Mouse (Mus musculus) heart, embryonic 10.5 days (tissue): ENCODE results near the gene Immp2l. TPM values are rescaled to one million over a fixed set of nuclear protein-coding genes. Genes with fewer than 3 reads are reported as not detected.

ENCODE experiments used
- DNase-seq: peaks from one replicate; pipeline ENCODE4 v3.0.0-alpha.2; 2017; ENCODE audit warnings: low spot score
- H3K27ac ChIP-seq: fragments of 300-500 bp; sonication (generic); 2 replicates; pipeline ENCODE4 v1.5.1; 2016; ENCODE audit warnings: mild to moderate bottlenecking
- H3K27me3 ChIP-seq: fragments of 300-500 bp; sonication (generic); 2 replicates; pipeline ENCODE4 v1.6.1; 2016; ENCODE audit warnings: mild to moderate bottlenecking; ENCODE audit not compliant: poor library complexity, insufficient read depth, severe bottlenecking
- H3K36me3 ChIP-seq: fragments of 300-500 bp; sonication (generic); 2 replicates; pipeline ENCODE4 v1.6.1; 2016; ENCODE audit warnings: mild to moderate bottlenecking, moderate library complexity
- H3K4me1 ChIP-seq: fragments of 300-500 bp; sonication (generic); 2 replicates; pipeline ENCODE4 v1.6.1; 2016; ENCODE audit warnings: mild to moderate bottlenecking
- H3K4me3 ChIP-seq: fragments of 300-500 bp; sonication (generic); 2 replicates; pipeline ENCODE4 v1.5.1; 2016; ENCODE audit warnings: mild to moderate bottlenecking, moderate library complexity
- H3K9me3 ChIP-seq: fragments of 300-500 bp; sonication (generic); 2 replicates; pipeline ENCODE4 v1.6.1; 2016; ENCODE audit warnings: mild to moderate bottlenecking, moderate library complexity
- WGBS: fragments of 180-500 bp; shearing (Covaris S2); methylation state at CpG from one replicate; pipeline ENCODE4 v1.1.7; 2016; 5-methylcytosine and 5-hydroxymethylcytosine counted together
- polyA plus RNA-seq: library from polyadenylated mRNA; unstranded; fragments of >200 nt; fragmentation: Nextera tagmentation; extraction: Ambion mirVana; gene quantifications from 2 replicates; pipeline ENCODE4 v1.2.1, GENCODE M21; 2016

Immp2l gene
- polyA plus RNA-seq, 1 experiment from 2014 or later: 11.7 TPM

- H3K27me3 ChIP-seq: no peaks in the 10 kb centered on the region
- H3K27ac ChIP-seq: no peak overlapping the region
- no peak overlapping the region for H3K4me3 ChIP-seq
- no peaks in the 10 kb centered on the region for H3K9me3 ChIP-seq
- H3K4me1 ChIP-seq: no peaks in the 10 kb centered on the region
- WGBS: 82% methylated on average over 8 of the region's 8 CpGs
- no peak for DNase-seq
- H3K36me3 ChIP-seq: no peaks in the 10 kb centered on the region
These were observed 626.1 kb downstream of the Immp2l start for GRCm38 (mm10) chr12:41649826-41650541.

- no peak for DNase-seq
- no peaks in the 10 kb centered on the region for H3K4me1 ChIP-seq
- no peaks in the 10 kb centered on the region for H3K27me3 ChIP-seq
- WGBS: 81% methylated on average over 3 of the region's 3 CpGs
- no peaks in the 10 kb centered on the region for H3K36me3 ChIP-seq
- no peak overlapping the region for H3K4me3 ChIP-seq
- no peak overlapping the region for H3K27ac ChIP-seq
- H3K9me3 ChIP-seq: no peaks in the 10 kb centered on the region
These were observed 644.4 kb downstream of the Immp2l start for GRCm38 (mm10) chr12:41668280-41668679.

- Histone ChIP-seq H3K27me3 (no peaks in the 10 kb centered on the region), H3K4me1 (no peaks in the 10 kb centered on the region), H3K36me3 (no peaks in the 10 kb centered on the region), H3K4me3 (no peak overlapping the region), H3K9me3 (no peaks in the 10 kb centered on the region), H3K27ac (no peak overlapping the region)
- 89% methylated on average over 1 of the region's 1 CpGs for WGBS
- DNase-seq: no peak
These were observed 645.6 kb downstream of the Immp2l start for GRCm38 (mm10) chr12:41669481-41669880.

- 49% methylated on average over 2 of the region's 2 CpGs for WGBS
- Histone ChIP-seq H3K27me3 (no peaks in the 10 kb centered on the region), H3K4me3 (no peak overlapping the region), H3K9me3 (no peaks in the 10 kb centered on the region), H3K36me3 (no peaks in the 10 kb centered on the region), H3K27ac (no peak overlapping the region), H3K4me1 (no peaks in the 10 kb centered on the region)
- no peak for DNase-seq
These were observed 651.0 kb downstream of the Immp2l start for GRCm38 (mm10) chr12:41674861-41675260.

GRCm38 (mm10) chr12:41680141-41680540 is 656.3 kb downstream of the Immp2l start:
- no peak for DNase-seq
- no peak overlapping the region for H3K4me3 ChIP-seq
- H3K36me3 ChIP-seq: no peaks in the 10 kb centered on the region
- H3K4me1 ChIP-seq: no peaks in the 10 kb centered on the region
- H3K27me3 ChIP-seq: no peaks in the 10 kb centered on the region
- WGBS: 85% methylated on average over 1 of the region's 1 CpGs
- H3K9me3 ChIP-seq: no peaks in the 10 kb centered on the region
- no peak overlapping the region for H3K27ac ChIP-seq

- Histone ChIP-seq H3K36me3 (no peaks in the 10 kb centered on the region), H3K4me1 (no peaks in the 10 kb centered on the region), H3K27ac (no peak overlapping the region), H3K4me3 (no peak overlapping the region), H3K27me3 (no peaks in the 10 kb centered on the region), H3K9me3 (no peaks in the 10 kb centered on the region)
- DNase-seq: no peak
- 39% methylated on average over 1 of the region's 1 CpGs for WGBS
These were observed 658.3 kb downstream of the Immp2l start for GRCm38 (mm10) chr12:41682141-41682540.

- Histone ChIP-seq H3K27ac (no peak overlapping the region), H3K36me3 (no peaks in the 10 kb centered on the region), H3K4me1 (no peaks in the 10 kb centered on the region), H3K9me3 (no peaks in the 10 kb centered on the region), H3K27me3 (no peaks in the 10 kb centered on the region), H3K4me3 (no peak overlapping the region)
- WGBS: 90% methylated on average over 3 of the region's 3 CpGs
- no peak for DNase-seq
These were observed 665.9 kb downstream of the Immp2l start for GRCm38 (mm10) chr12:41689809-41690208.

- no peaks in the 10 kb centered on the region for H3K27me3 ChIP-seq
- no peak overlapping the region for H3K27ac ChIP-seq
- H3K36me3 ChIP-seq: no peaks in the 10 kb centered on the region
- H3K4me3 ChIP-seq: no peak overlapping the region
- no peaks in the 10 kb centered on the region for H3K4me1 ChIP-seq
- 81% methylated on average over 2 of the region's 2 CpGs for WGBS
- no peaks in the 10 kb centered on the region for H3K9me3 ChIP-seq
- DNase-seq: no peak
These were observed 686.7 kb downstream of the Immp2l start for GRCm38 (mm10) chr12:41710608-41711007.

GRCm38 (mm10) chr12:41716946-41717345 is 693.1 kb downstream of the Immp2l start:
- Histone ChIP-seq H3K9me3 (0 out of 2 replicates have a peak, but pooled peaks cover 3% of the 10 kb centered on the region), H3K4me3 (no peak overlapping the region), H3K27me3 (no peaks in the 10 kb centered on the region), H3K4me1 (no peaks in the 10 kb centered on the region), H3K36me3 (no peaks in the 10 kb centered on the region), H3K27ac (no peak overlapping the region)
- WGBS: 25% methylated on average over 1 of the region's 1 CpGs
- DNase-seq: no peak

GRCm38 (mm10) chr12:41724585-41724984 is 700.7 kb downstream of the Immp2l start:
- 73% methylated on average over 2 of the region's 2 CpGs for WGBS
- Histone ChIP-seq H3K27me3 (no peaks in the 10 kb centered on the region), H3K27ac (no peak overlapping the region), H3K4me3 (no peak overlapping the region), H3K4me1 (no peaks in the 10 kb centered on the region), H3K36me3 (no peaks in the 10 kb centered on the region), H3K9me3 (no peaks in the 10 kb centered on the region)
- no peak for DNase-seq

GRCm38 (mm10) chr12:41726720-41727119 is 702.8 kb downstream of the Immp2l start:
- no peaks in the 10 kb centered on the region for H3K36me3 ChIP-seq
- no peak for DNase-seq
- H3K27me3 ChIP-seq: no peaks in the 10 kb centered on the region
- no peak overlapping the region for H3K4me3 ChIP-seq
- WGBS: 73% methylated on average over 1 of the region's 1 CpGs
- no peaks in the 10 kb centered on the region for H3K9me3 ChIP-seq
- no peak overlapping the region for H3K27ac ChIP-seq
- no peaks in the 10 kb centered on the region for H3K4me1 ChIP-seq

GRCm38 (mm10) chr12:41727221-41727620 is 703.3 kb downstream of the Immp2l start:
- no peaks in the 10 kb centered on the region for H3K9me3 ChIP-seq
- H3K4me3 ChIP-seq: no peak overlapping the region
- H3K4me1 ChIP-seq: no peaks in the 10 kb centered on the region
- no peaks in the 10 kb centered on the region for H3K36me3 ChIP-seq
- DNase-seq: no peak
- WGBS: 63% methylated on average over 3 of the region's 3 CpGs
- H3K27me3 ChIP-seq: no peaks in the 10 kb centered on the region
- H3K27ac ChIP-seq: no peak overlapping the region

GRCm38 (mm10) chr12:41727764-41728338 is 704.0 kb downstream of the Immp2l start:
- H3K9me3 ChIP-seq: no peaks in the 10 kb centered on the region
- 77% methylated on average over 1 of the region's 1 CpGs for WGBS
- no peaks in the 10 kb centered on the region for H3K27me3 ChIP-seq
- no peaks in the 10 kb centered on the region for H3K36me3 ChIP-seq
- H3K27ac ChIP-seq: no peak overlapping the region
- H3K4me1 ChIP-seq: no peaks in the 10 kb centered on the region
- no peak for DNase-seq
- H3K4me3 ChIP-seq: no peak overlapping the region

GRCm38 (mm10) chr12:41728467-41728866 is 704.6 kb downstream of the Immp2l start:
- Histone ChIP-seq H3K4me1 (no peaks in the 10 kb centered on the region), H3K4me3 (no peak overlapping the region), H3K9me3 (no peaks in the 10 kb centered on the region), H3K36me3 (no peaks in the 10 kb centered on the region), H3K27me3 (no peaks in the 10 kb centered on the region), H3K27ac (no peak overlapping the region)
- WGBS: 79% methylated on average over 1 of the region's 1 CpGs
- DNase-seq: no peak
